Mouse (Mus musculus): ENCODE results near the gene Grb10.

GRCm38 (mm10) chr11:11922106-11922505, 116.4 kb downstream of the Grb10 start:
- TF ChIP-seq CTCF (IDR thresholded peaks at IDR 0.05; ENCODE audit: low read depth, low read length), result no peak
- TF ChIP-seq POLR2A (IDR thresholded peaks at IDR 0.05; ENCODE audit: extremely low read depth, insufficient read depth, low read length), result no peak

Measured in liver, adult 2 months (tissue).